Mouse (Mus musculus) heart, postnatal 0 days (tissue): ENCODE measurements at regions not wholly inside any gene's neighbourhood (a gene's known extent, or its start where the extent isn't known, plus 50 kb on each side); places are given as distances from the start of the nearest gene placed in this dataset.

ENCODE experiments used
- ATAC-seq: fragments of 200-750 bp; cut with Nextera tagmentation; 2 replicates; pipeline ENCODE4 v1.8.0; 2017; ENCODE audit warnings: low read depth, moderate number of reproducible peaks, moderate library complexity; ENCODE audit not compliant: insufficient read depth
- DNase-seq: peaks from one replicate; pipeline ENCODE4 v3.0.0-alpha.2; 2016; ENCODE audit warnings: low spot score
- H3K27ac ChIP-seq: fragments of 300-500 bp; sonication (generic); 2 replicates; pipeline ENCODE4 v1.5.1; 2014; ENCODE audit warnings: low read depth, mild to moderate bottlenecking
- H3K27me3 ChIP-seq: fragments of 300-500 bp; sonication (generic); 2 replicates; pipeline ENCODE4 v1.6.1; 2014; ENCODE audit warnings: low read length, mixed read lengths; ENCODE audit not compliant: control insufficient read depth, insufficient read depth
- H3K36me3 ChIP-seq: fragments of 300-500 bp; sonication (generic); replicated peaks from 2 replicates; pipeline ENCODE4 v1.6.1; 2014; ENCODE audit warnings: low read length, mixed read lengths; ENCODE audit not compliant: control insufficient read depth, insufficient read depth
- H3K4me1 ChIP-seq: fragments of 300-500 bp; sonication (generic); 2 replicates; pipeline ENCODE4 v1.6.1; 2014; ENCODE audit warnings: antibody characterized with exemption; ENCODE audit not compliant: control insufficient read depth, insufficient read depth
- H3K4me2 ChIP-seq: fragments of 300-500 bp; sonication (generic); 2 replicates; pipeline ENCODE4 v1.6.1; 2014; ENCODE audit warnings: low read depth, mild to moderate bottlenecking, low read length, moderate library complexity
- H3K4me3 ChIP-seq: fragments of 300-500 bp; sonication (generic); 2 replicates; pipeline ENCODE4 v1.5.1; 2014; ENCODE audit warnings: low read depth, low read length
- H3K9ac ChIP-seq: fragments of 300-500 bp; sonication (generic); replicated peaks from 2 replicates; pipeline ENCODE4 v1.6.1; 2014; ENCODE audit warnings: low read depth, low read length, mixed read lengths
- H3K9me3 ChIP-seq: fragments of 300-500 bp; sonication (generic); replicated peaks from 2 replicates; pipeline ENCODE4 v1.6.1; 2016; ENCODE audit warnings: low read length; ENCODE audit not compliant: control insufficient read depth
- CTCF ChIP-seq: IDR thresholded peaks from 2 replicates; pipeline ENCODE4 v1.5.1; 2016; ENCODE audit warnings: antibody characterized with exemption, control low read depth, low read depth
- EP300 ChIP-seq: IDR thresholded peaks from 2 replicates; pipeline ENCODE4 v1.6.1; 2016; ENCODE audit warnings: antibody characterized with exemption, low read depth
- WGBS: fragments of 180-500 bp; shearing (Covaris S2); extraction: QIAGEN DNeasy Blood & Tissue Kit; methylation state at CpG from one replicate; pipeline ENCODE4 v1.1.7; 2014; 5-methylcytosine and 5-hydroxymethylcytosine counted together

DNA sequence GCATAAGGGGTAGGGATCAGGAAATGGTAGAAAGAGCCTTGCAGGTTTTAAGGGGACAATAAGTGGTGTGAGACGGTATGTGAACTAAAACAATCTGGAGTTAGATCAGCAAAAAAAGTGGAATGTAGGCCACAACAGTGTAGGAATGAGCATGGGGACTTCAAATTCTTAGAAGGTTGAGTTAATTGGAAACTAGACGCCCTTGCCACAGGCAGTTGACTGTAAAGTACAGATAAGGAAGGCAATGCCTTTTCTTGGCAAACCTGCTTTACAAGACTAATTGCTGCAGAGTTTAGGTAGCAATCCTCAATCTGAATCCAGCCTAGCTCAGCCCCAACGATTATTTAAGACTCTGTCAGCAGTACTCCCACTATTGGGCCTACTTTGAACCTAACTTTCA is 206.8 kb upstream of the Gm28363 start:
- ATAC-seq: no peak
- Histone ChIP-seq H3K4me2 (no peak overlapping the region), H3K27me3 (no peaks in the 10 kb centered on the region), H3K4me3 (no peak overlapping the region), H3K4me1 (no peaks in the 10 kb centered on the region), H3K9me3 (peaks cover 4% of the 10 kb centered on the region; the same call in 1 of the 2 replicates), H3K36me3 (no peaks in the 10 kb centered on the region), H3K27ac (no peak overlapping the region), H3K9ac (no peak overlapping the region)
- TF ChIP-seq CTCF: no peak
- no peak for TF ChIP-seq EP300
- WGBS: 58% methylated on average over 3 of the region's 3 CpGs
- no peak for DNase-seq

DNA sequence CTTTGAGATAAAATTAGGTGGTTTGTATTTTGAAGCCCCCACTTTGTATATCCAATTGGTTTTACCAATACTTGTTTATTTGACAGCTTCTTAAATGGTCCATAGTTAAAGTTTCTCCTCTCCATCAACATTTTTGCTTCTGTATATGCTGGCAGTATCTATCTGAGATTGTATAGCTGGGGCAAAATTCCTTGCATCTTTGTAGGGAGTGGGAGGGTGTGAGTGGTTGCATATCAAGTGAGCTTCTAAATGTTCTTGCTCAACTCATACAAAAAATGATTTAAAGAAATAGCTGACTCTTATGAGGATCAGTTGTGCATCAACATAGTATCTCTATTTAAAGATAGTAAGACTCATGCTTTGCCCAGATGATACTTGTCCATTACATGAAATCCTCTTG is 199.9 kb upstream of the Gm28363 start:
- Histone ChIP-seq H3K36me3 (no peaks in the 10 kb centered on the region), H3K4me2 (no peak overlapping the region), H3K9me3 (no peaks in the 10 kb centered on the region; the same call in 1 of the 2 replicates), H3K27ac (no peak overlapping the region), H3K9ac (no peak overlapping the region), H3K4me3 (no peak overlapping the region), H3K27me3 (no peaks in the 10 kb centered on the region), H3K4me1 (no peaks in the 10 kb centered on the region)
- no peak for DNase-seq
- no peak for TF ChIP-seq EP300
- TF ChIP-seq CTCF: no peak
- ATAC-seq: no peak

DNA sequence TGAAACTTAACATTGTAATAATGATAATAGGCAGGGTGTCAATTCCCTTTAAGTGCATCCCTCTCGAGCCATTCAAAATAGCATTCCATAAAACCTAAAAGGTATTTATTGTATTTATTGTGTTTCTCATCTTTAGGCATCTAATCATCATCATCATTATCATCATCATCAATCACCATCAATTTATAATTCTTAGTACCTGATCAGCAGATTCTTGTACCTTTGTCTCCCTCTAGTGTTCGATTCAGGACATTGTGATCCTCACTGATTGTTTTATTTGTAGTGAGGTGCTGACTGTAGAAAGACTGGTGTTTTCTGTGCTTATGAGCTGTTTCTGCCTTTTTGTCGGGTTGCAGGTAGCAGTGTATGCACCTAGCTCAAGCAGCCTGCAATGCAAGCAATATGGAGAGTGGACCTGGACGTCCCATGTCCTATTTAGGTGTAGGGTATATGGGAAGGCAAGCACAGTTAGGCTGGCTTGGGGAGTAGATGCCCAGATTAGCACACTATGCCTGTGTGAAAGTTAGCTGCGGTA is 177.4 kb upstream of the Gm28363 start:
- Histone ChIP-seq H3K36me3 (no peaks in the 10 kb centered on the region), H3K9ac (no peak overlapping the region), H3K27ac (no peak overlapping the region), H3K4me1 (no peaks in the 10 kb centered on the region), H3K9me3 (no peaks in the 10 kb centered on the region), H3K27me3 (no peaks in the 10 kb centered on the region), H3K4me3 (no peak overlapping the region), H3K4me2 (no peak overlapping the region)
- TF ChIP-seq EP300 (no peak), CTCF (peak; percentile 34)
- no peak for ATAC-seq
- DNase-seq: no peak
- 17% methylated on average over 5 of the region's 5 CpGs for WGBS
